Mouse (Mus musculus) stomach, postnatal 0 days (tissue): ENCODE data around the gene 4933415A04Rik.

ENCODE experiments used
- CTCF ChIP-seq: IDR thresholded peaks from 2 replicates; pipeline ENCODE4 v1.5.1; 2016; ENCODE audit warnings: antibody characterized with exemption, low read depth, mild to moderate bottlenecking, moderate library complexity
- EP300 ChIP-seq: optimal IDR thresholded peaks from 2 replicates; pipeline ENCODE3; 2016; ENCODE audit warnings: antibody characterized with exemption

DNA sequence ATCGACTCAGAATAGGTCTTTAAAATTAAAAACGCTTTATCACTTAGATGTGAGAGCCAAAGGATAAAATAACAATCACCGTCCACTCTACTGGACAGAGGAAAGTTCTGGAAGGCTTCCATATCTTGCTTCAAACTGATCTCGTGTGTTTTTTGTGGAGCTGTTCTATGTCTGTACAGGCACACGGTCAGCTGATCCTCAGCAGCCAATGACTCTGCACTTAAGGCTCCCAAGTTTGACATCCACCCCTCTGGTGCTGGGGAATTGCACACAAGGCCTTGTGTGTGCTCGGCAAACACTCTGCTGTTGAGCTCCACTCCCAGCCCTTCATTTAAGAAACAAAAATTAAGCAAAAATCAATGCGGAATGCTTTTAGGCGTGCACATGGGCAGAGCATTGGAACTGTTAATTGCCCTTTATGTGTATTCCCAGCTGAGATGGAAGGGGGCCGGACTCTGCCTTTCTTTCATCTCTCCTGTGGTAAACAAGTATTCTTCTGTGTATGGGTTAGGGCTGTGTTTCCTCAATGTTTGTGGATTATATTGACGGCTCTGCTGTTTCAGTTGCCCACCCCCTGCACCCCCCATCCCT lies 23.1 kb upstream of the 4933415A04Rik start:
- TF ChIP-seq CTCF (no peak), EP300 (no peak)
